Mouse (Mus musculus) layer of hippocampus, adult 18-20 months (tissue): ENCODE results near the gene Abl1. TPM values are rescaled to one million over a fixed set of nuclear protein-coding genes. Genes with fewer than 3 reads are reported as not detected.

ENCODE experiments used
- DNase-seq, 2 experiments: peaks; one replicate each; pipeline ENCODE4 v3.0.0; 2022; ENCODE audit warnings: low spot score in 2 of 2
- total RNA-seq, 2 experiments: library from RNA; stranded (reverse); gene quantifications; 2 replicates each; pipeline ENCODE4 v1.2.3; 2021

The Abl1 gene
- total RNA-seq, 2 experiments from 2014 or later = 42.5 to 46.0 TPM

- peak; percentile 81 to 92 for DNase-seq
Observed at GRCm38 (mm10) chr2:31822524-31823371, 134.6 kb downstream of the Abl1 start.

- peak in 1 of 2 experiments; percentile 73 for DNase-seq
Observed at GRCm38 (mm10) chr2:31823933-31824730, 136.0 kb downstream of the Abl1 start.

GRCm38 (mm10) chr2:31825469-31825911 is 137.3 kb downstream of the Abl1 start:
- DNase-seq = peak in 1 of 2 experiments; percentile 62

GRCm38 (mm10) chr2:31826094-31827085 is 138.2 kb downstream of the Abl1 start:
- DNase-seq = peak; percentile 48 to 50

- DNase-seq = peak; percentile 77 to 83
Observed at GRCm38 (mm10) chr2:31827877-31828276, 139.7 kb downstream of the Abl1 start.

- DNase-seq = no peak
Observed at GRCm38 (mm10) chr2:31828311-31828825, 140.2 kb downstream of the Abl1 start.

- DNase-seq = no peak
Observed at GRCm38 (mm10) chr2:31836091-31836490, 147.9 kb downstream of the Abl1 start.

GRCm38 (mm10) chr2:31836985-31837384 is 148.8 kb downstream of the Abl1 start:
- no peak for DNase-seq

GRCm38 (mm10) chr2:31838868-31839267 is 150.7 kb downstream of the Abl1 start:
- DNase-seq = no peak

- DNase-seq = peak in 1 of 2 experiments; percentile 40
Observed at GRCm38 (mm10) chr2:31844729-31845136, 156.6 kb downstream of the Abl1 start.

- no peak for DNase-seq
Observed at GRCm38 (mm10) chr2:31845512-31845895, 157.3 kb downstream of the Abl1 start.

- peak in 1 of 2 experiments; percentile 49 for DNase-seq
Observed at GRCm38 (mm10) chr2:31845896-31846691, 157.9 kb downstream of the Abl1 start, which contains the start of gene Fibcd1. Fibcd1 (minus strand) TSS chr2:31846005.

- DNase-seq = no peak
Observed at GRCm38 (mm10) chr2:31846692-31847660, 158.8 kb downstream of the Abl1 start.

- no peak for DNase-seq
Observed at GRCm38 (mm10) chr2:31847908-31848307, 159.7 kb downstream of the Abl1 start.

GRCm38 (mm10) chr2:31850141-31850540 is 162.0 kb downstream of the Abl1 start:
- no peak for DNase-seq
